Mouse (Mus musculus) layer of hippocampus, postnatal 25 days (tissue): Measurements from ENCODE around the gene Clip4. TPM values are rescaled to one million over a fixed set of nuclear protein-coding genes. Genes with fewer than 3 reads are reported as not detected.
A peak's percentile ranks its signal among the peaks of the same experiment; 100 is the strongest.

Experiments used
- DNase-seq, 2 experiments: peaks; one replicate each; pipeline ENCODE4 v3.0.0; 2022; ENCODE audit warnings: mixed read lengths in 2 of 2, low spot score in 1 of 2; ENCODE audit errors: extremely low spot score in 1 of 2
- total RNA-seq, 2 experiments: library from RNA; stranded (reverse); gene quantifications; 2 replicates each; pipeline ENCODE4 v1.2.3; 2021

Gene Clip4
- total RNA-seq, 2 experiments from 2014 or later = 84.5 to 85.4 TPM

GRCm38 (mm10) chr17:71870232-71870621 lies 102.0 kb downstream of the Clip4 start:
- no peak for DNase-seq

DNA sequence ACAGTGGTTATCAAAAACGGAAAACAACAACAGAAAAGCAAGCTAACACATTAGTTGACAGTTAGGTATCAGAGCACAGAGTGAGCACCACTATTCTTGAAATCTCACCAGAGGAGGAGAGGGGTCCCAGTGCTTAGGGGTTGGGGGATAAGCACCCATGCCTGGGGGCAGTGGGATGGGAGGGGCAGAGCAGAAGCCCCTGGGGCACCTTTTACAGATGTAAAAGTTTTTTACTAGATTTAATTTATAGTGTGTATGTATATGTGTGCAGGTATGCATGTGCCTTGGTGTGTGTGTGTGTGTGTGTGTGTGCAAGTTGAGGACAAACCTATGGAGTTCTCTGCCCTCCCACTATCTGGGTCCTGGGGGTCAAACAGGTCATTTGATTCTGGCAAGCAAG lies 102.4 kb downstream of the Clip4 start:
- DNase-seq = no peak

DNA sequence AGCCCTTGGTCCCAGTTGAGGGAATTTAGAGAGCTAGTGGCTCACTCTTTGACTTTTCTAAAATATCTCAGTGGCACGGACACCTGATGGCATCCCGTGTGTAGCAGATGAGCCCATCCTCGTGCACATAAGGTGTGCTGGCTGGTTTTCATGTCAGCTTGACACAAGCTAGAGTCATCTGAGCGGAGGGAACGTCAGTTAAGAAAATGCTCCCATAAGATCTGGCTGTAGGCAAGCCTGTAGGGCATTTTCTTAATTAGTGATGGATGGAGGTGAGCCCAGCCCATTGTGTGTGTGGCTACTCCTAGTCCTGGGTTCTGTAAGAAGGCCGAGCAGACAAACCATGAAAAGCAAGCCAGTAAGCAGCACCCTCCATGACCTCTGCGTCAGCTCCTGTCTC lies 103.7 kb downstream of the Clip4 start:
- no peak for DNase-seq

GRCm38 (mm10) chr17:71872976-71873375 lies 104.7 kb downstream of the Clip4 start:
- peak in 1 of 2 experiments; percentile 22 for DNase-seq

GRCm38 (mm10) chr17:71874077-71874476 lies 105.8 kb downstream of the Clip4 start:
- DNase-seq = peak; percentile 31 to 70

GRCm38 (mm10) chr17:71874795-71875194 lies 106.5 kb downstream of the Clip4 start:
- DNase-seq = no peak

- no peak for DNase-seq
Measured at GRCm38 (mm10) chr17:71875492-71875891, 107.2 kb downstream of the Clip4 start.

DNA sequence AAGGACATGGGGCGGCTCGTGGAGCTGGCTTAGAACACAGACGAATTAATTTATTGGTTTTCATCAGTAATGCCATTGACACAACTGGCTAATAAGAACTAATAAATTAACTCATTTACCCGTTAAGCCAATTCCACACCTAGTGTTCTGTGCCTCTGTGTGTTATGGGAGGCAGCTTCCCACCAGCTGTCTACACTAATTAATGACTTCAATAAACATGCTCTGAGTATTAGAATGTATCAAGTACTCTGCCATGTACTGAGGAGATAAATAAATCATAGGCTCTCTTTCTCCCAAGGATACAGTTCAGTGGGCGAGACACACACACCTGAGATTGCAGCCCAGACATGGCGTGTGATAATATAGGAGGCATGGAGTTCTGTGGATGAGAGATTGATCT lies 113.1 kb downstream of the Clip4 start:
- DNase-seq = no peak

DNA sequence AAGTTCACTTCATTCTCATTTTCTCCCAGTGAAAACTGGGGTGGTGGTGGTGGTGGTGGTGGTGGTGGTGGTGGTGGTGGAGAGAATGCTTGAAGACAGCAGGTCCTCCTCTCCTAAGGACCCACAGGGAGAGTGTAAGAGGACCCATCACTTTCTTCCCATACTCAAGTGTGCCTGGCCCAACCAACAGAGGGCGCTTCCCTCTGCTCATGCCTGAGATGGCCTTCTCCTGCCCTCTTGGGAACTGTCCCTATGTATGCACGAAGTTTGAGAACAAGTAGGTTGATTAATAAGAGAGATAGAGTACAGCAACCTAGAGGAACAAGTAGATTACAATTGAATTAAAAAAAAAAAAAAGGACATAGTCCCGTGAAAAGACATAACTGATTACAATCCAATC lies 140.8 kb downstream of the Clip4 start:
- peak in 1 of 2 experiments; percentile 34 for DNase-seq

DNA sequence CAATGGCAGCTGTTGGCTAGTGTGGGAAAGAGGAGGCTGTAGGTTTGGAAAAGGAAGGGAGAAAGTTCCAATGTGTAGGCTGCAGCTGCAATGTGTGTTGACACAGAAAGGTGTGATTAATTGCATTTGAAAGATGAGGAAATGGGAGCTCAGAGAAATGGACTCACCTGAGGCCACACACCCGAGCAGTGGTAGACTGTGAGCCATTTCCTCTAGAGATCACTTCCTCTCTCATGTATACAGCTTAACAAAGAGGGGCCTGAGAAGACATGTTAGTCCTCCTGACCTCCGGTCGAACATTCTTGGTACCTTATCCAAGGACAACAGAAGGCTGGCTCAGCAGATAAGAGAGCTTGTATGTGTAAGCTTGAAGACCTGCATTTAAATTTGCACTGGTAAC lies 144.9 kb downstream of the Clip4 start:
- DNase-seq = no peak

Other genes with a start within 250 kb of the Clip4 start
- gene Ndc80, start 241.6 kb upstream of the Clip4 start, total RNA-seq = under 1 TPM; 0.38 to 0.69 TPM
- gene Spdya, start 216.4 kb upstream of the Clip4 start, total RNA-seq = 1 to 10 TPM in 1 of 2 experiments, under 1 TPM in 1; 0.75 to 1.1 TPM
- gene Wdr43, start 152.6 kb upstream of the Clip4 start, total RNA-seq = 10 to 100 TPM; 24.9 to 26.7 TPM
- gene Togaram2, start 95.2 kb upstream of the Clip4 start, total RNA-seq = 1 to 10 TPM; 1.2 to 1.8 TPM
- under 1 TPM; 0.15 to 0.19 TPM for gene Pcare, start 15.6 kb upstream of the Clip4 start, total RNA-seq